Mouse (Mus musculus) lung, adult 2 months (tissue): Measurements from ENCODE around the gene C1qtnf9. TPM values are rescaled to one million over a fixed set of nuclear protein-coding genes. Genes with fewer than 3 reads are reported as not detected.

ENCODE experiments used
- DNase-seq: peaks from one replicate; pipeline ENCODE4 v3.0.0; 2022
- H3K4me1 ChIP-seq: fragments of 200-500 bp; 2 replicates; pipeline ENCODE4 v1.6.1; 2011; ENCODE audit warnings: low read length; ENCODE audit not compliant: control insufficient read depth, insufficient read depth
- H3K4me3 ChIP-seq: fragments of 200-500 bp; replicated peaks from 2 replicates; pipeline ENCODE3; 2011; ENCODE audit warnings: low read depth, mild to moderate bottlenecking, control low read depth, low read length; ENCODE audit errors: extremely low read depth
- CTCF ChIP-seq: fragments of 200-500 bp; IDR thresholded peaks from 2 replicates; pipeline ENCODE4 v1.5.1; 2011; ENCODE audit warnings: mild to moderate bottlenecking, low read length, control low read depth; ENCODE audit not compliant: insufficient read depth
- POLR2A ChIP-seq: fragments of 200-500 bp; IDR thresholded peaks from 2 replicates; pipeline ENCODE4 v1.6.1; 2011; ENCODE audit warnings: low read depth, mild to moderate bottlenecking, control low read depth, low read length, borderline replicate concordance; ENCODE audit errors: extremely low read depth
- WGBS: fragments of 180-500 bp; shearing (Covaris S2); methylation state at CpG from one replicate; pipeline ENCODE4 v1.1.7; 2018; 5-methylcytosine and 5-hydroxymethylcytosine counted together
- polyA plus RNA-seq: library from polyadenylated mRNA; depleted of rRNA; stranded (reverse); fragments of >200 nt; gene quantifications from 2 replicates; pipeline ENCODE4 v1.2.3, GENCODE M21; 2012

Gene C1qtnf9
- polyA plus RNA-seq, 1 experiment: 2.0 TPM

- no peak for TF ChIP-seq POLR2A
- TF ChIP-seq CTCF: no peak
- Histone ChIP-seq H3K4me1 (no peaks in the 10 kb centered on the region), H3K4me3 (no peak overlapping the region)
- WGBS: 85% methylated on average over 8 of the region's 8 CpGs
- DNase-seq: no peak
Measured at GRCm38 (mm10) chr14:60776521-60776920, 8.6 kb downstream of the C1qtnf9 start.

- WGBS: 87% methylated on average over 5 of the region's 5 CpGs
- no peak overlapping the region for H3K4me3 ChIP-seq
- no peak for DNase-seq
- TF ChIP-seq CTCF (no peak), POLR2A (no peak)
- H3K4me1 ChIP-seq: no peaks in the 10 kb centered on the region
Measured at GRCm38 (mm10) chr14:60777485-60777919, 9.6 kb downstream of the C1qtnf9 start.

- no peak for TF ChIP-seq CTCF
- TF ChIP-seq POLR2A: no peak
- Histone ChIP-seq H3K4me3 (no peak overlapping the region), H3K4me1 (no peaks in the 10 kb centered on the region)
- DNase-seq: no peak
- 90% methylated on average over 7 of the region's 7 CpGs for WGBS
Measured at GRCm38 (mm10) chr14:60779198-60779597, 11.3 kb downstream of the C1qtnf9 start.

- TF ChIP-seq CTCF: no peak
- WGBS: 37% methylated on average over 7 of the region's 7 CpGs
- Histone ChIP-seq H3K4me3 (no peak overlapping the region), H3K4me1 (no peaks in the 10 kb centered on the region)
- no peak for DNase-seq
Measured at GRCm38 (mm10) chr14:60782121-60782656, 14.3 kb downstream of the C1qtnf9 start.

GRCm38 (mm10) chr14:60783196-60783595 lies 15.3 kb downstream of the C1qtnf9 start:
- 35% methylated on average over 8 of the region's 8 CpGs for WGBS
- H3K4me1 ChIP-seq: no peaks in the 10 kb centered on the region
- no peak overlapping the region for H3K4me3 ChIP-seq
- TF ChIP-seq POLR2A (no peak), CTCF (no peak)
- no peak for DNase-seq

GRCm38 (mm10) chr14:60784427-60785315 lies 16.7 kb downstream of the C1qtnf9 start, which contains the start of gene Mipep:
Gene Mipep (plus strand): TSS chr14:60784573.
- under 1% methylated on average over 61 of the region's 61 CpGs for WGBS
- TF ChIP-seq CTCF (peak; percentile 95), POLR2A (peak; percentile 49; the same call in 1 of the 2 replicates)
- peak; percentile 79 for DNase-seq
- Histone ChIP-seq H3K4me1 (no peaks in the 10 kb centered on the region), H3K4me3 (peak within 1 kb of the TSS; percentile 72)

- H3K4me1 ChIP-seq: no peaks in the 10 kb centered on the region
- H3K4me3 ChIP-seq: no peak overlapping the region
- peak; percentile 61 for TF ChIP-seq CTCF
- no peak for TF ChIP-seq POLR2A
- DNase-seq: peak; percentile 38
- 43% methylated on average over 3 of the region's 3 CpGs for WGBS
Measured at GRCm38 (mm10) chr14:60790103-60790502, 22.2 kb downstream of the C1qtnf9 start.

GRCm38 (mm10) chr14:60796600-60797322 lies 28.8 kb downstream of the C1qtnf9 start:
- TF ChIP-seq CTCF (no peak), POLR2A (no peak)
- Histone ChIP-seq H3K4me1 (no peaks in the 10 kb centered on the region), H3K4me3 (no peak overlapping the region)
- WGBS: 79% methylated on average over 4 of the region's 4 CpGs
- DNase-seq: no peak

GRCm38 (mm10) chr14:60797596-60797995 lies 29.7 kb downstream of the C1qtnf9 start:
- TF ChIP-seq CTCF (no peak), POLR2A (no peak)
- WGBS: 90% methylated on average over 5 of the region's 5 CpGs
- Histone ChIP-seq H3K4me3 (no peak overlapping the region), H3K4me1 (no peaks in the 10 kb centered on the region)
- no peak for DNase-seq

- DNase-seq: no peak
- Histone ChIP-seq H3K4me1 (no peaks in the 10 kb centered on the region), H3K4me3 (no peak overlapping the region)
- TF ChIP-seq POLR2A: no peak
- TF ChIP-seq CTCF: no peak
- 90% methylated on average over 4 of the region's 4 CpGs for WGBS
Measured at GRCm38 (mm10) chr14:60798721-60799120, 30.8 kb downstream of the C1qtnf9 start.
